Comparison of ENCODE assay signal across 10 mouse cellular contexts in genomic region chr12:108605521-108606281, GRCm38 (mm10). TPM values are rescaled to one million over a fixed set of nuclear protein-coding genes. Genes with fewer than 3 reads are reported as not detected.
DNase-seq lines count a peak whose midpoint lies in the region; ATAC-seq lines count a peak whose summit lies in the region.
"Had no signal": no experiment of that assay in that cellular context is flagged by ENCODE, and none has a peak within 500 bp of the region (broad histone marks: within the 10 kb centered on the region; RNA-seq: fewer than 3 reads in every experiment).

No protein-coding gene starts in this region.

- H3K27ac ChIP-seq in heart, embryonic 15.5 days: 0 out of 2 replicates have a peak overlapping the region, but pooled peaks have one; percentile 21
- H3K27ac ChIP-seq in forebrain, embryonic 14.5 days (ENCODE audit: low read depth, low read length): peak overlapping the region; percentile 84

- no peak for DNase-seq in heart, postnatal 36 days
- DNase-seq in forebrain, embryonic 14.5 days (ENCODE audit: low spot score): peak; percentile 79
- DNase-seq in left cerebral cortex, adult 9 months (ENCODE audit: low spot score in 2 of 2): peak; percentile 52 to 58
- peak; percentile 70 for DNase-seq in right cerebral cortex, adult 18-20 months
- DNase-seq in cerebellum, adult 8-10 months: no peak
- no peak for DNase-seq in cerebellum, adult 9-10 months
- no peak for DNase-seq in gastrocnemius, postnatal 14 days
- DNase-seq: lung, adult 2 months; thymus, postnatal 4 days had no signal

- no peaks in the 10 kb centered on the region for H3K9me3 ChIP-seq in heart, embryonic 15.5 days (replicated peaks)
- H3K9me3 ChIP-seq in forebrain, embryonic 14.5 days (replicated peaks; ENCODE audit: control insufficient read depth, low read length): no peaks in the 10 kb centered on the region

- intact Hi-C loops in heart, postnatal 36 days (cut with DNase I): no loop called here
- intact Hi-C loops in gastrocnemius, postnatal 14 days (cut with DNase I; ENCODE audit: low total_unique reads): no loop called here

- H3K4me1 ChIP-seq in heart, embryonic 15.5 days (replicated peaks): peaks cover 37% of the 10 kb centered on the region
- H3K4me1 ChIP-seq in forebrain, embryonic 14.5 days (ENCODE audit: control insufficient read depth, insufficient read depth, low read length): peaks cover 36% of the 10 kb centered on the region

- H3K4me3 ChIP-seq in heart, embryonic 15.5 days: no peak overlapping the region
- peak overlapping the region; percentile 28 for H3K4me3 ChIP-seq in forebrain, embryonic 14.5 days (ENCODE audit: low read depth, low read length)

- H3K4me2 ChIP-seq in heart, embryonic 15.5 days: no peak overlapping the region; the same call in 1 of the 2 replicates
- H3K4me2 ChIP-seq in forebrain, embryonic 14.5 days (ENCODE audit: low read length): peak overlapping the region; percentile 49

- peak; percentile 50; the same call in 1 of the 2 replicates for ATAC-seq in heart, embryonic 15.5 days (replicated peaks; ENCODE audit: insufficient number of reproducible peaks, insufficient read depth, low FRiP score, low read depth)
- ATAC-seq in forebrain, embryonic 14.5 days: peak; percentile 84

- WGBS in heart, embryonic 15.5 days: 48% methylated on average over 12 of the region's 12 CpGs
- WGBS in forebrain, embryonic 14.5 days: 12% methylated on average over 12 of the region's 12 CpGs

- H3K9ac ChIP-seq in heart, embryonic 15.5 days: no peak overlapping the region
- peak overlapping the region; percentile 62 for H3K9ac ChIP-seq in forebrain, embryonic 14.5 days (ENCODE audit: low read length)

- no peaks in the 10 kb centered on the region for H3K36me3 ChIP-seq in heart, embryonic 15.5 days
- no peaks in the 10 kb centered on the region for H3K36me3 ChIP-seq in forebrain, embryonic 14.5 days (ENCODE audit: control insufficient read depth, insufficient read depth, low read length)

- no peaks in the 10 kb centered on the region for H3K27me3 ChIP-seq in heart, embryonic 15.5 days
- H3K27me3 ChIP-seq in forebrain, embryonic 14.5 days (replicated peaks; ENCODE audit: control insufficient read depth, insufficient read depth, low read length): no peaks in the 10 kb centered on the region

RNA-seq across cellular contexts. Expression of gene Evl, which starts 51.2 kb away (rescaled TPM):
- 33.8 and 43.2 TPM in 2 replicates for polyA plus RNA-seq in heart, embryonic 15.5 days (2015; fragmentation: Nextera tagmentation; extraction: Ambion mirVana)
- total RNA-seq in heart, postnatal 36 days (2021): 10 to 100 TPM; 46.8 to 48.7 TPM
- 208 and 232 TPM in 2 replicates for polyA plus RNA-seq in forebrain, embryonic 14.5 days (2014; fragmentation: Nextera tagmentation; extraction: Ambion mirVana)
- total RNA-seq in gastrocnemius, postnatal 14 days (2021): 10 to 100 TPM; 28.0 to 32.7 TPM

Comparison
In these comparisons a context has a peak if more than half of its experiments do, and no peak if none do; other contexts are left out.
1. DNase-seq: peak in forebrain, embryonic 14.5 days (single experiment), left cerebral cortex, adult 9 months (2 of 2) and right cerebral cortex, adult 18-20 months (single experiment); none in heart, postnatal 36 days (0 of 2), cerebellum, adult 8-10 months (single experiment), cerebellum, adult 9-10 months (single experiment) and gastrocnemius, postnatal 14 days (single experiment).